Mouse (Mus musculus) CH12.LX (cell line): Measurements from ENCODE around the gene Klhl26.

Experiments
- CTCF ChIP-seq, 2 experiments: IDR thresholded peaks in 1 of 2; conservative IDR thresholded peaks in 1 of 2; 2 replicates each; pipeline ENCODE4 v1.5.1; 2011 to 2012; ENCODE audit warnings: low read depth in 2 of 2, low read length in 2 of 2, improper control_type of control experiment in 1 of 2, inconsistent platforms in 1 of 2, mild to moderate bottlenecking in 1 of 2, moderate library complexity in 1 of 2
- ETS1 ChIP-seq: conservative IDR thresholded peaks from 2 replicates; pipeline ENCODE4 v1.6.1; 2012; ENCODE audit warnings: low read depth, mild to moderate bottlenecking, inconsistent platforms, low read length, improper control_type of control experiment, moderate library complexity
- POLR2A ChIP-seq: IDR thresholded peaks from 2 replicates; pipeline ENCODE4 v1.6.1; 2011; ENCODE audit warnings: low read depth, mild to moderate bottlenecking, improper control_type of control experiment, low read length
- USF2 ChIP-seq: conservative IDR thresholded peaks from 2 replicates; pipeline ENCODE4 v1.6.1; 2011; ENCODE audit warnings: low read depth, low read length, improper control_type of control experiment

DNA sequence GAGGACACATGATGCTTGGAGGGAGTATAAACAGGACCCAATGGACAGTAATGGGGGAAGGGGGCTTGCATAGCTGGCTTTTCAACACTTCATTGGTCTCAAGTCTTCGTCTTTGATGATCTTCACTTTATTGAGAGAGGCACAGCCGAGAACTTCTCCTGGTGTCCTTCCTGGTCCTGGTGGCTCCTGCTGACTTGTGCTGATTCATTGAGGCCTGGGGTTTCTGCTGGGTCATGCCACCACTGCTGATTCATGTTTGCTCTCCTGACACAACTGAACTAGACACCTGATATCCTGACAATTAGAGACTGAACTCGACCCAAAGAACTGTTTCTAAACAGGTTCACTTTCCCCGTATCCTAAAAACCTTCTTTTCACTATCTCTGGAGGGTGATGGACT, 33.4 kb downstream of the Klhl26 start:
- TF ChIP-seq CTCF (conservative IDR thresholded peaks at IDR 0.05 in 1 of 2, IDR thresholded peaks at IDR 0.05 in 1 of 2; ENCODE audit: low read depth in 2 of 2, low read length in 2 of 2) = no peak
- no peak for TF ChIP-seq ETS1
- no peak for TF ChIP-seq USF2
- no peak for TF ChIP-seq POLR2A
